Mouse (Mus musculus) layer of hippocampus, adult 2 months (tissue): ENCODE measurements around the gene Cask. TPM values are rescaled to one million over a fixed set of nuclear protein-coding genes. Genes with fewer than 3 reads are reported as not detected.
"Not testable (repeated sequence)": the region's sequence is repeated elsewhere in the genome, so short reads cannot be mapped to it uniquely, and the experiment has no call there.

Source experiments
- DNase-seq, 2 experiments: peaks; one replicate each; pipeline ENCODE4 v3.0.0; 2022; ENCODE audit warnings: low spot score in 2 of 2
- H3K27ac ChIP-seq: fragments of 200-600 bp; 2 replicates; pipeline ENCODE4 v1.8.1; 2022
- H3K4me3 ChIP-seq: fragments of 200-600 bp; 2 replicates; pipeline ENCODE4 v1.8.1; 2022; ENCODE audit warnings: mild to moderate bottlenecking
- CTCF ChIP-seq: fragments of 200-600 bp; conservative IDR thresholded peaks from 2 replicates; pipeline ENCODE4 v1.8.1; 2022; ENCODE audit warnings: antibody characterized with exemption, mild to moderate bottlenecking, moderate library complexity
- total RNA-seq, 2 experiments: library from RNA; stranded (reverse); gene quantifications; 2 replicates each; pipeline ENCODE4 v1.2.3; 2021

Cask gene
- total RNA-seq, 2 experiments from 2014 or later, result 78.2 to 80.6 TPM

GRCm38 (mm10) chrX:13798754-13799153 lies 52.4 kb downstream of the Cask start:
- Histone ChIP-seq H3K4me3 (no peak overlapping the region), H3K27ac (no peak overlapping the region)
- no peak for TF ChIP-seq CTCF
- no peak for DNase-seq

- H3K27ac ChIP-seq, result no peak overlapping the region
- H3K4me3 ChIP-seq, result no peak overlapping the region
- no peak for TF ChIP-seq CTCF
- DNase-seq, result no peak
Measured at GRCm38 (mm10) chrX:13765672-13766071, 85.5 kb downstream of the Cask start.

- TF ChIP-seq CTCF, result no peak
- Histone ChIP-seq H3K27ac (no peak overlapping the region), H3K4me3 (no peak overlapping the region)
- DNase-seq, result no peak
Measured at GRCm38 (mm10) chrX:13765024-13765423, 86.1 kb downstream of the Cask start.

- no peak for DNase-seq
- Histone ChIP-seq H3K4me3 (no peak overlapping the region), H3K27ac (no peak overlapping the region)
- TF ChIP-seq CTCF, result peak; percentile 56
Measured at GRCm38 (mm10) chrX:13757279-13758005, 93.7 kb downstream of the Cask start.

GRCm38 (mm10) chrX:13741110-13741509 lies 110.1 kb downstream of the Cask start:
- no peak for TF ChIP-seq CTCF
- H3K27ac ChIP-seq, result no peak overlapping the region
- DNase-seq, result no peak
- H3K4me3 ChIP-seq, result no peak overlapping the region

GRCm38 (mm10) chrX:13730785-13731184 lies 120.4 kb downstream of the Cask start:
- not testable (repeated sequence) for H3K27ac ChIP-seq, DNase-seq, H3K4me3 ChIP-seq

GRCm38 (mm10) chrX:13729835-13730480 lies 121.2 kb downstream of the Cask start:
- TF ChIP-seq CTCF, result peak; percentile 66
- DNase-seq, result no peak
- Histone ChIP-seq H3K27ac (no peak overlapping the region), H3K4me3 (no peak overlapping the region)

GRCm38 (mm10) chrX:13725573-13726403 lies 125.4 kb downstream of the Cask start:
- no peak for DNase-seq
- TF ChIP-seq CTCF, result no peak
- Histone ChIP-seq H3K27ac (no peak overlapping the region), H3K4me3 (no peak overlapping the region)

GRCm38 (mm10) chrX:13720296-13720829 lies 130.8 kb downstream of the Cask start:
- Histone ChIP-seq H3K4me3 (no peak overlapping the region), H3K27ac (no peak overlapping the region)
- no peak for TF ChIP-seq CTCF
- DNase-seq, result no peak

GRCm38 (mm10) chrX:13718283-13718682 lies 132.9 kb downstream of the Cask start:
- Histone ChIP-seq H3K4me3 (no peak overlapping the region), H3K27ac (no peak overlapping the region)
- DNase-seq, result no peak
- TF ChIP-seq CTCF, result no peak

GRCm38 (mm10) chrX:13716796-13717569 lies 134.2 kb downstream of the Cask start:
- no peak for DNase-seq
- Histone ChIP-seq H3K27ac (no peak overlapping the region), H3K4me3 (no peak overlapping the region)
- no peak for TF ChIP-seq CTCF

- Histone ChIP-seq H3K27ac (no peak overlapping the region), H3K4me3 (no peak overlapping the region)
- TF ChIP-seq CTCF, result peak; percentile 92
- peak; percentile 48 to 51 for DNase-seq
Measured at GRCm38 (mm10) chrX:13710174-13710573, 141.0 kb downstream of the Cask start.
